Mouse (Mus musculus): ENCODE data around the gene Pus7l. TPM values are rescaled to one million over a fixed set of nuclear protein-coding genes. Genes with fewer than 3 reads are reported as not detected.
A peak's percentile ranks its signal among the peaks of the same experiment; 100 is the strongest.

The Pus7l gene
- polyA plus RNA-seq, 1 experiment from 2014 or later: 3.2 TPM

GRCm38 (mm10) chr15:94544844-94545243 is 1.5 kb upstream of the Pus7l start:
- Histone ChIP-seq H3K27ac (ENCODE audit: low read length) (no peak overlapping the region), H3K4me2 (replicated peaks; ENCODE audit: low read depth, low read length) (no peak overlapping the region), H3K4me1 (ENCODE audit: insufficient read depth, low read depth, low read length) (no peaks in the 10 kb centered on the region), H3K4me3 (ENCODE audit: low read depth, low read length) (no peak overlapping the region), H3K9me3 (ENCODE audit: low read length) (no peaks in the 10 kb centered on the region), H3K36me3 (ENCODE audit: insufficient read depth, low read length) (no peaks in the 10 kb centered on the region), H3K9ac (replicated peaks; ENCODE audit: low read depth) (no peak overlapping the region), H3K27me3 (replicated peaks; ENCODE audit: insufficient read depth, low read length) (no peaks in the 10 kb centered on the region)
- WGBS: 76% methylated on average over 4 of the region's 4 CpGs
- DNase-seq (ENCODE audit: low spot score) (no peak), ATAC-seq (no peak)
- TF ChIP-seq CTCF (IDR thresholded peaks at IDR 0.05) (no peak), EP300 (IDR thresholded peaks at IDR 0.05) (no peak)

GRCm38 (mm10) chr15:94544052-94544636 is 797 bp upstream of the Pus7l start:
- 37% methylated on average over 9 of the region's 9 CpGs for WGBS
- Histone ChIP-seq H3K4me1 (ENCODE audit: insufficient read depth, low read depth, low read length) (no peaks in the 10 kb centered on the region), H3K9ac (replicated peaks; ENCODE audit: low read depth) (peak overlapping the region; percentile 76), H3K4me3 (ENCODE audit: low read depth, low read length) (peak overlapping the region; percentile 94), H3K4me2 (replicated peaks; ENCODE audit: low read depth, low read length) (peak overlapping the region; percentile 72), H3K36me3 (ENCODE audit: insufficient read depth, low read length) (no peaks in the 10 kb centered on the region), H3K27ac (ENCODE audit: low read length) (peak overlapping the region; percentile 87), H3K9me3 (ENCODE audit: low read length) (no peaks in the 10 kb centered on the region), H3K27me3 (replicated peaks; ENCODE audit: insufficient read depth, low read length) (no peaks in the 10 kb centered on the region)
- DNase-seq (ENCODE audit: low spot score) (no peak), ATAC-seq (no peak)
- TF ChIP-seq EP300 (IDR thresholded peaks at IDR 0.05) (no peak), CTCF (IDR thresholded peaks at IDR 0.05) (no peak)

- no peaks in the 10 kb centered on the region for H3K9me3 ChIP-seq (ENCODE audit: low read length)
- peak; percentile 22 for DNase-seq (ENCODE audit: low spot score)
- 16% methylated on average over 15 of the region's 22 CpGs for WGBS
- peak overlapping the region; percentile 94 for H3K4me3 ChIP-seq (ENCODE audit: low read depth, low read length)
- peak overlapping the region; percentile 76 for H3K9ac ChIP-seq (replicated peaks; ENCODE audit: low read depth)
- H3K27ac ChIP-seq (ENCODE audit: low read length): peak overlapping the region; percentile 87; the same call in 1 of the 2 replicates
- TF ChIP-seq CTCF (IDR thresholded peaks at IDR 0.05): no peak
- TF ChIP-seq EP300 (IDR thresholded peaks at IDR 0.05): no peak
- peak overlapping the region; percentile 72 for H3K4me2 ChIP-seq (replicated peaks; ENCODE audit: low read depth, low read length)
- no peaks in the 10 kb centered on the region for H3K4me1 ChIP-seq (ENCODE audit: insufficient read depth, low read depth, low read length)
- ATAC-seq: peak; percentile 89
- no peaks in the 10 kb centered on the region for H3K27me3 ChIP-seq (replicated peaks; ENCODE audit: insufficient read depth, low read length)
- no peaks in the 10 kb centered on the region for H3K36me3 ChIP-seq (ENCODE audit: insufficient read depth, low read length)
These were observed 559 bp downstream of the Pus7l start for GRCm38 (mm10) chr15:94542567-94543408.

- Histone ChIP-seq H3K4me1 (ENCODE audit: insufficient read depth, low read depth, low read length) (no peaks in the 10 kb centered on the region), H3K27me3 (replicated peaks; ENCODE audit: insufficient read depth, low read length) (no peaks in the 10 kb centered on the region), H3K36me3 (ENCODE audit: insufficient read depth, low read length) (no peaks in the 10 kb centered on the region), H3K4me2 (replicated peaks; ENCODE audit: low read depth, low read length) (no peak overlapping the region), H3K4me3 (ENCODE audit: low read depth, low read length) (no peak overlapping the region), H3K27ac (ENCODE audit: low read length) (no peak overlapping the region), H3K9me3 (ENCODE audit: low read length) (no peaks in the 10 kb centered on the region), H3K9ac (replicated peaks; ENCODE audit: low read depth) (no peak overlapping the region)
- ATAC-seq (no peak), DNase-seq (ENCODE audit: low spot score) (no peak)
- WGBS: 90% methylated on average over 3 of the region's 3 CpGs
- TF ChIP-seq EP300 (IDR thresholded peaks at IDR 0.05): no peak
- no peak for TF ChIP-seq CTCF (IDR thresholded peaks at IDR 0.05)
These were observed 4.1 kb downstream of the Pus7l start for GRCm38 (mm10) chr15:94539296-94539695.

- Histone ChIP-seq H3K36me3 (ENCODE audit: insufficient read depth, low read length) (no peaks in the 10 kb centered on the region), H3K4me2 (replicated peaks; ENCODE audit: low read depth, low read length) (no peak overlapping the region), H3K27ac (ENCODE audit: low read length) (no peak overlapping the region), H3K4me1 (ENCODE audit: insufficient read depth, low read depth, low read length) (no peaks in the 10 kb centered on the region), H3K27me3 (replicated peaks; ENCODE audit: insufficient read depth, low read length) (no peaks in the 10 kb centered on the region), H3K9me3 (ENCODE audit: low read length) (no peaks in the 10 kb centered on the region), H3K9ac (replicated peaks; ENCODE audit: low read depth) (no peak overlapping the region), H3K4me3 (ENCODE audit: low read depth, low read length) (no peak overlapping the region)
- TF ChIP-seq CTCF (IDR thresholded peaks at IDR 0.05) (no peak), EP300 (IDR thresholded peaks at IDR 0.05) (no peak)
- 80% methylated on average over 7 of the region's 7 CpGs for WGBS
- no peak for ATAC-seq
- DNase-seq (ENCODE audit: low spot score): no peak
These were observed 7.8 kb downstream of the Pus7l start for GRCm38 (mm10) chr15:94535521-94535920.

- Histone ChIP-seq H3K4me2 (replicated peaks; ENCODE audit: low read depth, low read length) (no peak overlapping the region), H3K36me3 (ENCODE audit: insufficient read depth, low read length) (no peaks in the 10 kb centered on the region), H3K27ac (ENCODE audit: low read length) (no peak overlapping the region), H3K9ac (replicated peaks; ENCODE audit: low read depth) (no peak overlapping the region), H3K9me3 (ENCODE audit: low read length) (no peaks in the 10 kb centered on the region), H3K4me3 (ENCODE audit: low read depth, low read length) (no peak overlapping the region), H3K27me3 (replicated peaks; ENCODE audit: insufficient read depth, low read length) (no peaks in the 10 kb centered on the region), H3K4me1 (ENCODE audit: insufficient read depth, low read depth, low read length) (no peaks in the 10 kb centered on the region)
- no peak for TF ChIP-seq CTCF (IDR thresholded peaks at IDR 0.05)
- no peak for TF ChIP-seq EP300 (IDR thresholded peaks at IDR 0.05)
- 80% methylated on average over 6 of the region's 6 CpGs for WGBS
- ATAC-seq: no peak
- peak; percentile 32 for DNase-seq (ENCODE audit: low spot score)
These were observed 10.4 kb downstream of the Pus7l start for GRCm38 (mm10) chr15:94532956-94533355.
